Mouse (Mus musculus) kidney, embryonic 14.5 days (tissue): ENCODE measurements around the gene Hdgfl2. TPM values are rescaled to one million over a fixed set of nuclear protein-coding genes. Genes with fewer than 3 reads are reported as not detected.

Experiments used
- ATAC-seq: fragments of 200-750 bp; cut with Nextera tagmentation; 2 replicates; pipeline ENCODE4 v1.8.0; 2017; ENCODE audit warnings: moderate number of reproducible peaks, mild to moderate bottlenecking, moderate TSS enrichment, moderate library complexity; ENCODE audit not compliant: low FRiP score, low TSS enrichment
- H3K27ac ChIP-seq: fragments of 300-500 bp; sonication (generic); 2 replicates; pipeline ENCODE4 v1.5.1; 2014; ENCODE audit warnings: low read depth, mild to moderate bottlenecking, low read length, moderate library complexity, mixed read lengths
- H3K27me3 ChIP-seq: fragments of 300-500 bp; sonication (generic); 2 replicates; pipeline ENCODE4 v1.6.1; 2014; ENCODE audit warnings: mild to moderate bottlenecking, low read length; ENCODE audit not compliant: control insufficient read depth, insufficient read depth
- H3K36me3 ChIP-seq: fragments of 300-500 bp; sonication (generic); 2 replicates; pipeline ENCODE4 v1.6.1; 2014; ENCODE audit warnings: low read length, mixed read lengths; ENCODE audit not compliant: control insufficient read depth, insufficient read depth
- H3K4me1 ChIP-seq: fragments of 300-500 bp; sonication (generic); 2 replicates; pipeline ENCODE4 v1.6.1; 2014; ENCODE audit warnings: low read length, mixed read lengths; ENCODE audit not compliant: control insufficient read depth, insufficient read depth
- H3K4me2 ChIP-seq: fragments of 300-500 bp; sonication (generic); replicated peaks from 2 replicates; pipeline ENCODE4 v1.6.1; 2014; ENCODE audit warnings: low read depth, mild to moderate bottlenecking, low read length
- H3K4me3 ChIP-seq: fragments of 300-500 bp; sonication (generic); 2 replicates; pipeline ENCODE4 v1.5.1; 2014; ENCODE audit warnings: mild to moderate bottlenecking, low read length
- H3K9ac ChIP-seq: fragments of 300-500 bp; sonication (generic); 2 replicates; pipeline ENCODE4 v1.6.1; 2014; ENCODE audit warnings: low read depth, mild to moderate bottlenecking, low read length, moderate library complexity
- H3K9me3 ChIP-seq: fragments of 300-500 bp; sonication (generic); 2 replicates; pipeline ENCODE4 v1.6.1; 2016; ENCODE audit warnings: low read length; ENCODE audit not compliant: control insufficient read depth
- WGBS: fragments of 180-500 bp; shearing (Covaris S2); extraction: QIAGEN DNeasy Blood & Tissue Kit; methylation state at CpG from one replicate; pipeline ENCODE4 v1.1.7; 2014; 5-methylcytosine and 5-hydroxymethylcytosine counted together
- polyA plus RNA-seq: library from polyadenylated mRNA; unstranded; fragments of >200 nt; fragmentation: Nextera tagmentation; extraction: Ambion mirVana; gene quantifications from 2 replicates; pipeline ENCODE4 v1.2.1, GENCODE M21; 2014

Gene Hdgfl2
- polyA plus RNA-seq, 1 experiment from 2014 or later = 118 TPM

GRCm38 (mm10) chr17:56035216-56035615 lies 44.2 kb upstream of the Hdgfl2 start:
- WGBS = 54% methylated on average over 4 of the region's 4 CpGs
- ATAC-seq = no peak
- H3K4me2 ChIP-seq = peak overlapping the region; percentile 70
- H3K4me3 ChIP-seq = peak overlapping the region; percentile 91
- H3K27me3 ChIP-seq = no peaks in the 10 kb centered on the region
- no peak overlapping the region for H3K27ac ChIP-seq
- H3K4me1 ChIP-seq = peaks cover 30% of the 10 kb centered on the region
- peak overlapping the region; percentile 94 for H3K9ac ChIP-seq
- peaks cover 19% of the 10 kb centered on the region for H3K36me3 ChIP-seq
- H3K9me3 ChIP-seq = no peaks in the 10 kb centered on the region

DNA sequence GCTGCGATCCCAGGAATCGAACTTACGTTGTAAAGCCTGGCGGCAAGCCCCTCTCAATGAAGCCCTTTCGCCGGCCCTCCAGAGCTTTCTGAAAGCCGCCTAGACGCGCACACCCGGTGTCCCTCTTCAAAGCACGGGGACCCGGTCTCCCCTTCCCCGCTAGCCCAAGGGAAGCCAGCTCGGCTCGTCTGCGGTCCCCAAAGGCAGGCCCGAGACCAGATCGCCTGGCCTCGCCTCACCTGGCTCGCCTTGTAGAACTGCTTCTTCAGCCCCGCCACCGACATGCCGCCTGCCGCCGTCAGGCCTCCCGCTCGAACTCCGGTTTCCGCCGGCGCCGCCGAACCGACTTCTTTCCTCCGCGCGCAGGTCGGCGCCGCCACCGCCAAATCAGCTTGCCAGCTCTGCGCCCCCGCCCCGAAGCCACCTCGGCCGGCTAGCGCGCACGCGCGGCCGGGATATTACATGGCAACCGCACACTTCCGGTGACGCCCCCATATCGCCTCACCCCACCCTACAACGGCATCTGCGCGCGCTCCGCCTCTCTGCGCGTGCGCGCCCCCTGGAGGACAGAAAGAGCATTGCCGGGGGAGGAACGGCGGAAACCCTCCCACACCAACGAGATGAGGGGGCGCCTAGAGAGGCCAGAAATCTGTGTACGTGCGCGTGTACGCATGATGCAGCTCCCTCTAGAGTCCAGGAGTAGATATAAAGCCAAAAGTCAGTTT lies 43.1 kb upstream of the Hdgfl2 start, which contains the start of gene Sh3gl1:
TSS of gene Sh3gl1 (minus strand) at position 460 of the 725 bp plus-strand sequence.
- peak; percentile 92 for ATAC-seq
- Histone ChIP-seq H3K4me2 (peak within 1 kb of the TSS; percentile 70), H3K9ac (peak within 1 kb of the TSS; percentile 94), H3K9me3 (no peaks in the 10 kb centered on the region), H3K36me3 (peaks cover 19% of the 10 kb centered on the region), H3K4me3 (peak within 1 kb of the TSS; percentile 91), H3K27me3 (no peaks in the 10 kb centered on the region), H3K4me1 (peaks cover 32% of the 10 kb centered on the region), H3K27ac (peak within 1 kb of the TSS; percentile 93)
- under 1% methylated on average over 72 of the region's 74 CpGs for WGBS

DNA sequence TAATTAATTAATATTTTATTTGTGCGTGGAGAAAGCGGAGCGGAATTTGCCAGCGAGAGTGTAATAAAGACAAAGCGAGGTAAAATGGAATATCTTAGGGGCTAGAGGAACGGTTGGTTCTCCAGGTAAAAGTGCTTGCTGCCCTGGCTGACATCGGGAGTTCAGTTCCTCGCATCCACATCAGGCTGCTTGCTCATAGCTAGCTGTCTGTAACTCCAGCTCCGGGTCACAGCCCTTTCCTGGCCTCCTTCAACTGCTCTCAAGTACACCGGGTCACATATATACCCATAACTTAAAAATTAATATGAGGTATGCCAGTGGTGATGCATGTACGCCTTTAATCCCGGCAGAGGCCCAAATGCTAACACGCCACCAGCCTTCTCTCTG lies 42.5 kb upstream of the Hdgfl2 start:
- H3K4me3 ChIP-seq = peak overlapping the region; percentile 91
- peak overlapping the region; percentile 42 for H3K4me2 ChIP-seq
- H3K27me3 ChIP-seq = no peaks in the 10 kb centered on the region
- peaks cover 19% of the 10 kb centered on the region for H3K36me3 ChIP-seq
- H3K9ac ChIP-seq = peak overlapping the region; percentile 40
- H3K9me3 ChIP-seq = no peaks in the 10 kb centered on the region
- peaks cover 34% of the 10 kb centered on the region for H3K4me1 ChIP-seq
- no peak overlapping the region for H3K27ac ChIP-seq
- 33% methylated on average over 13 of the region's 13 CpGs for WGBS
- ATAC-seq = peak; percentile 0; the same call in 1 of the 2 replicates

GRCm38 (mm10) chr17:56038583-56039261 lies 40.7 kb upstream of the Hdgfl2 start:
- Histone ChIP-seq H3K27me3 (no peaks in the 10 kb centered on the region), H3K27ac (no peak overlapping the region), H3K4me2 (no peak overlapping the region), H3K9me3 (no peaks in the 10 kb centered on the region), H3K4me3 (no peak overlapping the region), H3K4me1 (peaks cover 25% of the 10 kb centered on the region), H3K9ac (no peak overlapping the region), H3K36me3 (peaks cover 12% of the 10 kb centered on the region)
- no peak for ATAC-seq
- 90% methylated on average over 8 of the region's 8 CpGs for WGBS

DNA sequence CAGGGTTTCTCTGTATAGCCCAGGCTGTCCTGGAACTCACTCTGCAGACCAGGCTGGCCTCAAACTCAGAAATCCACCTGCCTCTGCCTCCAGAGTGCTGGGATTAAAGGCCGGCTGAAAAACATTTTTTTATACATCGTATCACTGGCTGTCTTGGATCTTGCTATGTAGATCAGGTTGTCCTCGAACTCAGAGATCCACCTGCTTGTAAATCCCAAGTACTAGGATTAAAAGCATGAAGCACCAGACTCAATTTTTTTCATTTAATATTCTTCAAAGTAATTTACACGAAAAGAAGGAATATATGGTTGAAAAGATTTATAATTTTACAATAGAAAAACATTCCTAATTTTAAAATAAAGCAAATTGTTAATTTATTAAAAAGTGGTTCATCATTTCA lies 40.1 kb upstream of the Hdgfl2 start:
- H3K27ac ChIP-seq = no peak overlapping the region
- peak overlapping the region; percentile 74; the same call in 1 of the 2 replicates for H3K4me3 ChIP-seq
- ATAC-seq = no peak

GRCm38 (mm10) chr17:56040030-56040856 lies 39.2 kb upstream of the Hdgfl2 start, which contains the start of gene Chaf1a:
Chaf1a (plus strand) TSS chr17:56040439.
- H3K9ac ChIP-seq = peak within 1 kb of the TSS; percentile 84
- peak within 1 kb of the TSS; percentile 47 for H3K4me2 ChIP-seq
- ATAC-seq = peak; percentile 82
- no peaks in the 10 kb centered on the region for H3K9me3 ChIP-seq
- peaks cover 7% of the 10 kb centered on the region for H3K36me3 ChIP-seq
- peaks cover 13% of the 10 kb centered on the region for H3K4me1 ChIP-seq
- H3K27ac ChIP-seq = peak within 1 kb of the TSS; percentile 75
- peak within 1 kb of the TSS; percentile 74 for H3K4me3 ChIP-seq
- H3K27me3 ChIP-seq = no peaks in the 10 kb centered on the region
- under 1% methylated on average over 59 of the region's 68 CpGs for WGBS

More for the DNA sequence above, 40.1 kb upstream of the Hdgfl2 start:
- WGBS = 74% methylated on average over 4 of the region's 4 CpGs
- H3K9me3 ChIP-seq = no peaks in the 10 kb centered on the region
- H3K4me1 ChIP-seq = peaks cover 20% of the 10 kb centered on the region
- H3K36me3 ChIP-seq = peaks cover 12% of the 10 kb centered on the region
- H3K27me3 ChIP-seq = no peaks in the 10 kb centered on the region
- peak overlapping the region; percentile 47 for H3K4me2 ChIP-seq
- no peak overlapping the region; the same call in 1 of the 2 replicates for H3K9ac ChIP-seq

GRCm38 (mm10) chr17:56040857-56041163 lies 38.6 kb upstream of the Hdgfl2 start:
- Histone ChIP-seq H3K9ac (peak overlapping the region; percentile 84), H3K4me2 (peak overlapping the region; percentile 47), H3K4me3 (peak overlapping the region; percentile 74), H3K27ac (peak overlapping the region; percentile 75), H3K9me3 (no peaks in the 10 kb centered on the region), H3K27me3 (no peaks in the 10 kb centered on the region), H3K36me3 (peaks cover 12% of the 10 kb centered on the region), H3K4me1 (peaks cover 9% of the 10 kb centered on the region; the same call in 1 of the 2 replicates)
- ATAC-seq = no peak
- under 1% methylated on average over 12 of the region's 12 CpGs for WGBS

GRCm38 (mm10) chr17:56051369-56051768 lies 28.1 kb upstream of the Hdgfl2 start:
- H3K9me3 ChIP-seq = no peaks in the 10 kb centered on the region
- peaks cover 64% of the 10 kb centered on the region for H3K36me3 ChIP-seq
- no peak overlapping the region for H3K27ac ChIP-seq
- no peak overlapping the region for H3K4me2 ChIP-seq
- no peaks in the 10 kb centered on the region for H3K4me1 ChIP-seq
- H3K27me3 ChIP-seq = no peaks in the 10 kb centered on the region
- H3K9ac ChIP-seq = no peak overlapping the region
- H3K4me3 ChIP-seq = no peak overlapping the region
- ATAC-seq = no peak
- WGBS = 93% methylated on average over 5 of the region's 5 CpGs
